Mouse (Mus musculus) heart, postnatal 0 days (tissue): Measurements from ENCODE around the gene Tmem121b.

Source experiments
- CTCF ChIP-seq: IDR thresholded peaks from 2 replicates; pipeline ENCODE4 v1.5.1; 2016; ENCODE audit warnings: antibody characterized with exemption, control low read depth, low read depth
- EP300 ChIP-seq: IDR thresholded peaks from 2 replicates; pipeline ENCODE4 v1.6.1; 2016; ENCODE audit warnings: antibody characterized with exemption, low read depth

DNA sequence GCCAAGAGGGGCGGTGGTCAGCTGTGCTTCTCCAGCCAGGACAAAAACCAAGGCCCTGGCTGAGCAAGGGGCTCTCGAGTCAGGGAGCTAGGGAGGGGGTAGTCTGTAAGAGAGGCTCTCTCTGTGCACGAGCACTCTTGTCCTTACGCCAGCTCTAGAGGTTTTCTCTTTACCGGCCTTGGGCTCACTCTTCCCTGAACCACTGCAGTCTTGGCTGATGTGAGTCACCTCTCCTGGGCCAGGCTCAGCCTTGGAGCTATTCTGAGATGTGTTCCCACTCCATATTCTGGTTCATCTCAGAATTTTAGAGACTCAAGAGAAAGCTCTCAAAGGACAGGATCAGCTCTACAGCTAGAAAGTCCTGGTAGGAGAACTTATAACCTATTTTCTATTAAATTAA is 23.7 kb upstream of the Tmem121b start:
- no peak for TF ChIP-seq CTCF
- TF ChIP-seq EP300, result no peak
